Mouse (Mus musculus) liver, adult 2 months (tissue): ENCODE measurements around the gene Gpatch2l.

Source experiments
- CTCF ChIP-seq: fragments of 200-500 bp; IDR thresholded peaks from 2 replicates; pipeline ENCODE4 v1.5.1; 2011; ENCODE audit warnings: low read depth, low read length, control low read depth
- POLR2A ChIP-seq: fragments of 200-500 bp; IDR thresholded peaks from 2 replicates; pipeline ENCODE4 v1.6.1; 2011; ENCODE audit warnings: low read length, control low read depth; ENCODE audit not compliant: insufficient read depth; ENCODE audit errors: extremely low read depth

GRCm38 (mm10) chr12:86214201-86214600, 27.5 kb upstream of the Gpatch2l start:
- TF ChIP-seq POLR2A (no peak), CTCF (no peak)
